Mouse (Mus musculus): Measurements from ENCODE around the gene Fbxw8.

The Fbxw8 gene

GRCm38 (mm10) chr5:118108124-118108793 lies 47.0 kb downstream of the Fbxw8 start:
- DNase-seq (ENCODE audit: low spot score in 2 of 2), result no peak

- no peak for DNase-seq (ENCODE audit: low spot score in 2 of 2)
Observed at GRCm38 (mm10) chr5:118106667-118107066, 48.6 kb downstream of the Fbxw8 start.

- no peak for DNase-seq (ENCODE audit: low spot score in 2 of 2)
Observed at GRCm38 (mm10) chr5:118105536-118105935, 49.7 kb downstream of the Fbxw8 start.

GRCm38 (mm10) chr5:118099870-118100478 lies 55.3 kb downstream of the Fbxw8 start:
- DNase-seq (ENCODE audit: low spot score in 2 of 2), result no peak

GRCm38 (mm10) chr5:118099069-118099869 lies 56.0 kb downstream of the Fbxw8 start:
- no peak for DNase-seq (ENCODE audit: low spot score in 2 of 2)

- no peak for DNase-seq (ENCODE audit: low spot score in 2 of 2)
Observed at GRCm38 (mm10) chr5:118096317-118096716, 58.9 kb downstream of the Fbxw8 start.

- no peak for DNase-seq (ENCODE audit: low spot score in 2 of 2)
Observed at GRCm38 (mm10) chr5:118095849-118096248, 59.4 kb downstream of the Fbxw8 start.

- no peak for DNase-seq (ENCODE audit: low spot score in 2 of 2)
Observed at GRCm38 (mm10) chr5:118095433-118095832, 59.8 kb downstream of the Fbxw8 start.

GRCm38 (mm10) chr5:118093321-118094035 lies 61.8 kb downstream of the Fbxw8 start:
- no peak for DNase-seq (ENCODE audit: low spot score in 2 of 2)

- DNase-seq (ENCODE audit: low spot score in 2 of 2), result peak; percentile 44 to 71
Observed at GRCm38 (mm10) chr5:118090837-118091236, 64.4 kb downstream of the Fbxw8 start.

- DNase-seq (ENCODE audit: low spot score in 2 of 2), result no peak
Observed at GRCm38 (mm10) chr5:118090101-118090500, 65.2 kb downstream of the Fbxw8 start.

GRCm38 (mm10) chr5:118089102-118089501 lies 66.2 kb downstream of the Fbxw8 start:
- no peak for DNase-seq (ENCODE audit: low spot score in 2 of 2)

GRCm38 (mm10) chr5:118086956-118087355 lies 68.3 kb downstream of the Fbxw8 start:
- DNase-seq (ENCODE audit: low spot score in 2 of 2), result no peak

- DNase-seq (ENCODE audit: low spot score in 2 of 2), result no peak
Observed at GRCm38 (mm10) chr5:118085313-118085712, 70.0 kb downstream of the Fbxw8 start.

GRCm38 (mm10) chr5:118084171-118084727 lies 71.0 kb downstream of the Fbxw8 start:
- no peak for DNase-seq (ENCODE audit: low spot score in 2 of 2)

GRCm38 (mm10) chr5:118083060-118083638 lies 72.1 kb downstream of the Fbxw8 start:
- no peak for DNase-seq (ENCODE audit: low spot score in 2 of 2)

- no peak for DNase-seq (ENCODE audit: low spot score in 2 of 2)
Observed at GRCm38 (mm10) chr5:118081996-118082395, 73.3 kb downstream of the Fbxw8 start.

- no peak for DNase-seq (ENCODE audit: low spot score in 2 of 2)
Observed at GRCm38 (mm10) chr5:118081374-118081949, 73.8 kb downstream of the Fbxw8 start.

- DNase-seq (ENCODE audit: low spot score in 2 of 2), result no peak
Observed at GRCm38 (mm10) chr5:118079839-118080250, 75.4 kb downstream of the Fbxw8 start.

- no peak for DNase-seq (ENCODE audit: low spot score in 2 of 2)
Observed at GRCm38 (mm10) chr5:118079354-118079753, 75.9 kb downstream of the Fbxw8 start.

- no peak for DNase-seq (ENCODE audit: low spot score in 2 of 2)
Observed at GRCm38 (mm10) chr5:118078550-118078949, 76.7 kb downstream of the Fbxw8 start.

Measured in spleen, postnatal 10 days (tissue).